Mouse (Mus musculus) heart, postnatal 0 days (tissue): Measurements from ENCODE around the gene Tlk1. TPM values are rescaled to one million over a fixed set of nuclear protein-coding genes. Genes with fewer than 3 reads are reported as not detected.

Source experiments
- ATAC-seq: fragments of 200-750 bp; cut with Nextera tagmentation; 2 replicates; pipeline ENCODE4 v1.8.0; 2017; ENCODE audit warnings: low read depth, moderate number of reproducible peaks, moderate library complexity; ENCODE audit not compliant: insufficient read depth
- DNase-seq: peaks from one replicate; pipeline ENCODE4 v3.0.0-alpha.2; 2016; ENCODE audit warnings: low spot score
- H3K27ac ChIP-seq: fragments of 300-500 bp; sonication (generic); 2 replicates; pipeline ENCODE4 v1.5.1; 2014; ENCODE audit warnings: low read depth, mild to moderate bottlenecking
- H3K27me3 ChIP-seq: fragments of 300-500 bp; sonication (generic); 2 replicates; pipeline ENCODE4 v1.6.1; 2014; ENCODE audit warnings: low read length, mixed read lengths; ENCODE audit not compliant: control insufficient read depth, insufficient read depth
- H3K36me3 ChIP-seq: fragments of 300-500 bp; sonication (generic); replicated peaks from 2 replicates; pipeline ENCODE4 v1.6.1; 2014; ENCODE audit warnings: low read length, mixed read lengths; ENCODE audit not compliant: control insufficient read depth, insufficient read depth
- H3K4me1 ChIP-seq: fragments of 300-500 bp; sonication (generic); 2 replicates; pipeline ENCODE4 v1.6.1; 2014; ENCODE audit warnings: antibody characterized with exemption; ENCODE audit not compliant: control insufficient read depth, insufficient read depth
- H3K4me2 ChIP-seq: fragments of 300-500 bp; sonication (generic); 2 replicates; pipeline ENCODE4 v1.6.1; 2014; ENCODE audit warnings: low read depth, mild to moderate bottlenecking, low read length, moderate library complexity
- H3K4me3 ChIP-seq: fragments of 300-500 bp; sonication (generic); 2 replicates; pipeline ENCODE4 v1.5.1; 2014; ENCODE audit warnings: low read depth, low read length
- H3K9ac ChIP-seq: fragments of 300-500 bp; sonication (generic); replicated peaks from 2 replicates; pipeline ENCODE4 v1.6.1; 2014; ENCODE audit warnings: low read depth, low read length, mixed read lengths
- H3K9me3 ChIP-seq: fragments of 300-500 bp; sonication (generic); replicated peaks from 2 replicates; pipeline ENCODE4 v1.6.1; 2016; ENCODE audit warnings: low read length; ENCODE audit not compliant: control insufficient read depth
- CTCF ChIP-seq: IDR thresholded peaks from 2 replicates; pipeline ENCODE4 v1.5.1; 2016; ENCODE audit warnings: antibody characterized with exemption, control low read depth, low read depth
- EP300 ChIP-seq: IDR thresholded peaks from 2 replicates; pipeline ENCODE4 v1.6.1; 2016; ENCODE audit warnings: antibody characterized with exemption, low read depth
- WGBS: fragments of 180-500 bp; shearing (Covaris S2); extraction: QIAGEN DNeasy Blood & Tissue Kit; methylation state at CpG from one replicate; pipeline ENCODE4 v1.1.7; 2014; 5-methylcytosine and 5-hydroxymethylcytosine counted together
- polyA plus RNA-seq: library from polyadenylated mRNA; unstranded; fragments of >200 nt; fragmentation: Nextera tagmentation; extraction: Ambion mirVana; gene quantifications from 2 replicates; pipeline ENCODE4 v1.2.1, GENCODE M21; 2015
- total RNA-seq: library from RNA; depleted of rRNA; stranded (reverse); fragments of >200 nt; gene quantifications from 2 replicates; pipeline ENCODE4 v1.2.3, GENCODE M21; 2014; ENCODE audit warnings: low replicate concordance

The Tlk1 gene
- total and polyA plus RNA-seq, 2 experiments from 2014 or later: 17.9 to 32.6 TPM

DNA sequence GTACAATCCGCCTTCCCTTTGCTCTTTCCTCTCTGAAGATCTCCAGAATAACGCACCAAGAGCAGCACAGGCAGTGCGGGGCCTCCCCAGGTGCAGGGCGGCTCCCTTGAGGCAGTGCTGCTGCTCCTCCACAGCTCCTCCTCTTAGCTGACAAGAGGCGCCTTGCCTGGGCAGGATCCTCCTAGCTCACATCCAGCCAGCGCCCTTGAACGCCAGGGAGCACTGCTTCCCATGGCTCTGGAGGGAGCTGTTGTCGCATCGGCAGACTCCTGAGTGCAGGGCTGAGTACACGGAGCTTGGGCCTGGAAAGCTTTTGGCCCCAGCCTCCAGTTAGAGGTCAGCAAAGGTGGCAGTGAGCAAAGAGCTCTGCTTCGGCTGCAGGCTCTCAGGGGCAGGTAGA, 135.3 kb downstream of the Tlk1 start:
- no peak overlapping the region for H3K4me3 ChIP-seq
- no peaks in the 10 kb centered on the region for H3K4me1 ChIP-seq
- peaks cover 76% of the 10 kb centered on the region for H3K36me3 ChIP-seq
- H3K4me2 ChIP-seq: no peak overlapping the region
- H3K27ac ChIP-seq: no peak overlapping the region
- ATAC-seq: no peak; the same call in 1 of the 2 replicates
- no peak overlapping the region for H3K9ac ChIP-seq
- no peaks in the 10 kb centered on the region for H3K9me3 ChIP-seq
- no peaks in the 10 kb centered on the region for H3K27me3 ChIP-seq
- no peak for TF ChIP-seq CTCF
- no peak for TF ChIP-seq EP300
- no peak for DNase-seq
- WGBS: 73% methylated on average over 11 of the region's 11 CpGs

GRCm38 (mm10) chr2:70688454-70689078, 137.0 kb downstream of the Tlk1 start:
- peaks cover 93% of the 10 kb centered on the region for H3K36me3 ChIP-seq

DNA sequence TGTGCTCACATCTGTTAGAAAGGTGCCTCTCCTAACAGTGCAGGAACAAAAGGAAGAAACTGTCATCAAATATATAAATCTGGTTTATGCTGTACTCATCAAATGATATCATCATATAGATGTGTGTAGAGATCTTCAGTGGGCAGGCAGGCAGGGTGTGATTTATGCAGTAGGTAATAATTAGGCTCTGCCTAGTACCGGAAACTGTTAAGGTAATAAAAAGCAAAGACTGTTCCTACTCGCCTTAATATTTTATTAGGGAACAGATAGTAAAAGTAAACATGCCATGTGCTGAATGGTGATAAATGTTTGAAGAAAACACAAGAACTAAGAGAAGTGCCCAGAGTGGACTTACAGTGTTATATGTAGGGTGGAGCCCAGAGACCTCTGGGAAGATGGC, 143.2 kb downstream of the Tlk1 start:
- no peaks in the 10 kb centered on the region for H3K27me3 ChIP-seq
- H3K4me1 ChIP-seq: no peaks in the 10 kb centered on the region
- no peaks in the 10 kb centered on the region for H3K9me3 ChIP-seq
- no peak overlapping the region for H3K4me3 ChIP-seq
- H3K4me2 ChIP-seq: no peak overlapping the region
- WGBS: 78% methylated on average over 2 of the region's 2 CpGs
- H3K9ac ChIP-seq: no peak overlapping the region
- TF ChIP-seq EP300 (no peak), CTCF (no peak)
- no peak overlapping the region for H3K27ac ChIP-seq
- no peak for DNase-seq
- ATAC-seq: no peak
- peaks cover 97% of the 10 kb centered on the region for H3K36me3 ChIP-seq

More at GRCm38 (mm10) chr2:70688454-70689078, 137.0 kb downstream of the Tlk1 start:
- no peak overlapping the region for H3K4me2 ChIP-seq
- WGBS: 95% methylated on average over 21 of the region's 21 CpGs
- H3K9ac ChIP-seq: no peak overlapping the region
- H3K27me3 ChIP-seq: no peaks in the 10 kb centered on the region
- no peak for TF ChIP-seq EP300
- TF ChIP-seq CTCF: no peak
- H3K4me3 ChIP-seq: no peak overlapping the region
- H3K4me1 ChIP-seq: no peaks in the 10 kb centered on the region
- ATAC-seq (no peak), DNase-seq (no peak)
- H3K27ac ChIP-seq: no peak overlapping the region
- H3K9me3 ChIP-seq: no peaks in the 10 kb centered on the region

DNA sequence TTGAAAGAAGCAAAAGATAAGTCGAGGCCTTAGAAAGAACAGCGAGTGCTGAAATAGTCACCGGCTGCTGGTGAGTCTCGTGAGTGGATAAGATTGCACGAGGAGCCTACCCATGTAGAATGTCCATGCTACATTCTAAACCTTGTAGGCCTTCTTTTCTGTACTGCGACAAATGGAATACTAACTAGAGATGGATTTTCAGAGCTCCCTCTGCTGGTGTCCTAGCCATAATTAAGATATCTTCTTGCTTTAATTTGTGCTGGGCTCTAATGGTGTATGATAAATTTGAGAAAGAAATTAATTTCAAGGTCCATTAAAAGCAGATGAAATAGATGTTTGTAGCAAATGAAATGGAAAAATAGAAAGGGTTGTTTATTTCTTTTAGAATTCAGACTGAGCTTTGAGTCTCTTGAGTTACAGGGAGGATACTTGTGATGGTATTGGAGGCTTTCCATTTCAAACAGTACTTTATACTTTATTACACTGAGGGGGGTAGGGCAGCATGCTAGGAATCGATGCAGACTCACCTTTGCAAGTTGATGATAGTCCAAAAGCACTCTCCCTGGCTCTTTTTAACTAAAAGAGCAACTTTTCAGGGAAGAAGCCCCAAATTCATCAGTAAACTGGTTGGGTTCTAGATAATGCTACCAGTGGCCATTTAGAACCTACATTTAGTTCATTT, 151.9 kb downstream of the Tlk1 start:
- H3K9me3 ChIP-seq: no peaks in the 10 kb centered on the region
- peak; percentile 37 for DNase-seq
- TF ChIP-seq CTCF (peak; percentile 45), EP300 (no peak)
- no peaks in the 10 kb centered on the region for H3K27me3 ChIP-seq
- no peak overlapping the region for H3K4me3 ChIP-seq
- no peak overlapping the region for H3K4me2 ChIP-seq
- H3K4me1 ChIP-seq: peaks cover 9% of the 10 kb centered on the region
- WGBS: 32% methylated on average over 7 of the region's 7 CpGs
- no peak overlapping the region for H3K9ac ChIP-seq
- ATAC-seq: peak; percentile 33; the same call in 1 of the 2 replicates
- H3K27ac ChIP-seq: no peak overlapping the region
- H3K36me3 ChIP-seq: peaks cover 9% of the 10 kb centered on the region

- H3K9ac ChIP-seq: no peak overlapping the region
- no peak overlapping the region for H3K4me3 ChIP-seq
- no peak overlapping the region for H3K4me2 ChIP-seq
- 67% methylated on average over 2 of the region's 2 CpGs for WGBS
- no peak overlapping the region for H3K27ac ChIP-seq
- H3K27me3 ChIP-seq: no peaks in the 10 kb centered on the region
- no peaks in the 10 kb centered on the region for H3K36me3 ChIP-seq
- ATAC-seq: no peak
- DNase-seq: no peak
- no peaks in the 10 kb centered on the region for H3K9me3 ChIP-seq
- no peak for TF ChIP-seq EP300
- TF ChIP-seq CTCF: no peak
- peaks cover 9% of the 10 kb centered on the region for H3K4me1 ChIP-seq
Measured at GRCm38 (mm10) chr2:70672476-70672875, 153.1 kb downstream of the Tlk1 start.
